In the genomic region with DNA sequence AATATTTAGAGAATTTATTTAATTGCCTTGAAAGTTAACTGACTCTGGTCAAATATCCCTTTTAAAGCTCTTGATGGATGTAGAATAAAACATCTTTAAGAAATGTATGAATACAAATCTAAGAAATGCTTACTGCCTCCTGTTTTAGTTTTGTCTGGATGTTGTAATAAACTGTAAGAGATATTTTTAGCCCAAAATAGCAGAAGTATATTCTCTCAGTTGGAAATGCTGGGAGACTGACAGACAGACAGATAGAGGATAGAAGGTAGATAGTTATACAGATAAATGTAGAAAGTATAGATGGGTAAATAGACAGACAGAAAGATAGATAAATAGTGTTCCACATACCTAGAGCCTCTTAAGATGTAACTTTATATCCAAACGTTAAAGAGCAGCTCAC, we compare ENCODE assay signal across 21 mouse cellular contexts.
DNase-seq lines count a peak whose midpoint lies in the region; ATAC-seq and TF ChIP-seq lines count a peak whose summit lies in the region.
"Had no signal": no experiment of that assay in that cellular context is flagged by ENCODE, and none has a peak within 500 bp of the region (broad histone marks: within the 10 kb centered on the region; RNA-seq: fewer than 3 reads in every experiment).

No protein-coding gene starts in this region.

- TF ChIP-seq CTCF in left cerebral cortex, adult 2 months (IDR thresholded peaks at IDR 0.05) = no peak
- TF ChIP-seq CTCF in lung, adult 2 months (IDR thresholded peaks at IDR 0.05; ENCODE audit: insufficient read depth, low read length) = no peak

- WGBS in lung, adult 2 months = 33% methylated on average over 1 of the region's 1 CpGs

- peak; percentile 8 for DNase-seq in 416B (ENCODE audit: low read depth)
- no peak for DNase-seq in left cerebral cortex, adult 2 months (ENCODE audit: extremely low spot score in 1 of 2, low spot score in 2 of 2)
- DNase-seq in lung, adult 2 months = no peak
- no peak for DNase-seq in layer of hippocampus, postnatal 36 days
- DNase-seq in urinary bladder, postnatal 4 days (ENCODE audit: low spot score in 2 of 2) = no peak
- DNase-seq: adrenal gland, adult 2 months; adrenal gland, adult 8-10 months; adrenal gland, postnatal 10 days; adrenal gland, postnatal 14 days; adrenal gland, postnatal 25 days; adrenal gland, postnatal 36 days; B cell, adult 2 months; cerebellum, adult 11 months; cerebellum, adult 11-12 months; cerebellum, adult 18-20 months had no signal

- intact Hi-C loops in left cerebral cortex, adult 2 months (cut with DNase I) = no loop called here

- H3K4me1 ChIP-seq in lung, adult 2 months (ENCODE audit: control insufficient read depth, insufficient read depth, low read length) = no peaks in the 10 kb centered on the region

- peak; percentile 90 for ATAC-seq in granulocyte monocyte progenitor cell, adult 5-6 weeks (replicated peaks; ENCODE audit: poor library complexity, severe bottlenecking)
- peak; percentile 75 for ATAC-seq in megakaryocyte, adult 5-6 weeks (ENCODE audit: poor library complexity, severe bottlenecking)
- peak; percentile 76 for ATAC-seq in megakaryocyte progenitor cell, adult 5-6 weeks (replicated peaks; ENCODE audit: poor library complexity)
- ATAC-seq: activated CD4-positive, CD25-positive, alpha-beta regulatory T cell, adult 4 months; CD4-positive, CD25-positive, alpha-beta regulatory T cell, adult 4 months; Patski had no signal

- no peak overlapping the region for H3K4me3 ChIP-seq in left cerebral cortex, adult 2 months
- H3K4me3 ChIP-seq in lung, adult 2 months (replicated peaks; ENCODE audit: extremely low read depth, low read depth, low read length) = no peak overlapping the region

- H3K27ac ChIP-seq in left cerebral cortex, adult 2 months = no peak overlapping the region

- no peak for TF ChIP-seq POLR2A in lung, adult 2 months (IDR thresholded peaks at IDR 0.05; ENCODE audit: borderline replicate concordance, extremely low read depth, low read depth, low read length)
